Mouse (Mus musculus) stomach, postnatal 0 days (tissue): ENCODE results near the gene Pla2g4a.

Experiments used
- CTCF ChIP-seq: IDR thresholded peaks from 2 replicates; pipeline ENCODE4 v1.5.1; 2016; ENCODE audit warnings: antibody characterized with exemption, low read depth, mild to moderate bottlenecking, moderate library complexity
- EP300 ChIP-seq: optimal IDR thresholded peaks from 2 replicates; pipeline ENCODE3; 2016; ENCODE audit warnings: antibody characterized with exemption

- TF ChIP-seq CTCF (no peak), EP300 (no peak)
Measured at GRCm38 (mm10) chr1:149937825-149938224, 23.3 kb downstream of the Pla2g4a start.
